Mouse (Mus musculus): ENCODE results near the gene Gm11011. TPM values are rescaled to one million over a fixed set of nuclear protein-coding genes. Genes with fewer than 3 reads are reported as not detected.

The Gm11011 gene
- not detected in 2 replicates for polyA plus RNA-seq (2021; fragmentation: Nextera tagmentation)
- long read RNA-seq, experiment 1 = 0 reads
- long read RNA-seq, experiment 2 = 0 reads

GRCm38 (mm10) chr2:169587645-169588044, at the start of gene Gm11011:
Gene Gm11011, minus strand, starts transcription at chr2:169587745.

DNA sequence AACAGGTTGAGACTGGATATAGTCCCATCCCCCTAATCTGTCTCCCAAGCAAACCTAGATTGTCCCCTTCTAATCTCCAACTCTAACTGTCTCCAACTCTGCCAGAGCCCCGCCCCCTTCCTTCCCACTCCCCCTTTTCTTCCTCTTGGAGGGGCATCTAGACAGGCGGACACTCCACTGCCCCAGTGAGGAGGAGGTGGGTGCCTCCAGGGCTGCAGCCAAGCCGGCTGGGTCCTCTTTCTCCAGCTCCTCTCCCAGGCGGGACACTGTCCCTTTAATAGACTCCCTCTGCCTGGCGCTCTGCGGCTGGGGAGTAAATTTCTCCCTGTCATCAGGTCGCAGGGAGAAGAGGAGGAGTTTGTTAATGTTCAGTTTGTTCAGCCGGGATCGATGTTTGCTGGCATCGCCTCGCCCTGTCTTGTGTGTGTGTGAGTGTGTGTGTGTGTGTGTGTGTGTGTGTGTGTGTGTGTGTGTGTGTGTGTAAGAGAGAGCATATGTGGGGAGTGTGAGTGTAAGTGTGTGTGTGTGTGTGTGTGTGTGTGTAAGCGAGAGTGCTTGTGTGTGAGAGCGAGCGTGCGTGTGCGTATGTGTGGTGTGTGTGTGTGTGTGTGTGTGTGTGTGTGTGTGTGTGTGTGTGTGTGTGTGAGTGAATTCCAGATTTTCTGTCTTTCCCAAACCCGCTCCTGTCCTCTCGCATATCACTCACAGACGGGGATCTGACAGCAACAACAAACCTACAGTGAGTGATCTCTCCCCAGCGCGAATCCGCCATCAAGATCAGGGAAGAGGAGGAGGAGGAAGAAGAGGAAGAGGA, 45.0 kb upstream of the Gm11011 start, which contains the start of gene Tshz2:
Gene Tshz2, plus strand, starts transcription at position 676 of the 814 bp plus-strand sequence.

Other genes starting within 250 kb of the Gm11011 start
- gene Tshz2, start 45.3 kb upstream of the Gm11011 start, polyA plus RNA-seq (2021; fragmentation: Nextera tagmentation) = 10.9 and 12.2 TPM in 2 replicates